15 mouse cellular contexts compared by ENCODE assay signal in genomic region chr15:7113906-7114305, GRCm38 (mm10). TPM values are rescaled to one million over a fixed set of nuclear protein-coding genes. Genes with fewer than 3 reads are reported as not detected.
A peak's percentile ranks its signal among the peaks of the same experiment; 100 is the strongest.
DNase-seq lines count a peak whose midpoint lies in the region; ATAC-seq and TF ChIP-seq lines count a peak whose summit lies in the region.
"Had no signal": no experiment of that assay in that cellular context is flagged by ENCODE, and none has a peak within 500 bp of the region (broad histone marks: within the 10 kb centered on the region; RNA-seq: fewer than 3 reads in every experiment).

No protein-coding gene starts in this region.

- 58% methylated on average over 3 of the region's 3 CpGs for WGBS in lung, postnatal 0 days
- WGBS in forebrain, embryonic 14.5 days, result 89% methylated on average over 3 of the region's 3 CpGs

- ATAC-seq in lung, postnatal 0 days, result no peak
- peak; percentile 99 for ATAC-seq in granulocyte monocyte progenitor cell, adult 5-6 weeks (replicated peaks; ENCODE audit: poor library complexity, severe bottlenecking)
- peak; percentile 95 for ATAC-seq in neutrophil, adult 5-6 weeks (ENCODE audit: extremely low read depth, insufficient number of reproducible peaks, low FRiP score, poor library complexity, severe bottlenecking)
- ATAC-seq in forebrain, embryonic 14.5 days, result no peak
- ATAC-seq: CD4-positive, CD25-positive, alpha-beta regulatory T cell, adult 4 months; forebrain, embryonic 15.5 days; hindbrain, postnatal 0 days had no signal

- TF ChIP-seq EP300 in lung, postnatal 0 days (IDR thresholded peaks at IDR 0.05), result no peak
- TF ChIP-seq EP300 in ES-Bruce4 (IDR thresholded peaks at IDR 0.05; ENCODE audit: insufficient read depth, low read depth, low read length), result no peak

- H3K4me2 ChIP-seq in lung, postnatal 0 days (replicated peaks; ENCODE audit: low read depth, low read length), result no peak overlapping the region
- H3K4me2 ChIP-seq in forebrain, embryonic 14.5 days (ENCODE audit: low read length), result no peak overlapping the region
- H3K4me2 ChIP-seq: forebrain, embryonic 15.5 days; lung, embryonic 14.5 days; midbrain, embryonic 11.5 days had no signal

- no peak for TF ChIP-seq POLR2A in ES-Bruce4 (IDR thresholded peaks at IDR 0.05; ENCODE audit: insufficient read depth, low read length)

- DNase-seq in lung, postnatal 0 days (ENCODE audit: low spot score), result peak; percentile 43
- no peak for DNase-seq in lung, postnatal 4 days
- no peak for DNase-seq in forebrain, embryonic 14.5 days (ENCODE audit: low spot score)
- DNase-seq in left cerebral cortex, adult 8-10 months (ENCODE audit: low spot score in 2 of 2), result no peak
- DNase-seq: cerebellum, adult 18-20 months; heart, adult 2 months; kidney, adult 2 months; lung, embryonic 14.5 days had no signal

- no peak overlapping the region for H3K27ac ChIP-seq in lung, postnatal 0 days (ENCODE audit: low read length)
- peak overlapping the region; percentile 92 for H3K27ac ChIP-seq in ES-Bruce4 (ENCODE audit: insufficient read depth, low read length)
- no peak overlapping the region for H3K27ac ChIP-seq in forebrain, embryonic 14.5 days (ENCODE audit: low read depth, low read length)
- H3K27ac ChIP-seq: forebrain, embryonic 15.5 days; heart, adult 2 months; hindbrain, postnatal 0 days had no signal

- no peaks in the 10 kb centered on the region for H3K36me3 ChIP-seq in lung, postnatal 0 days (ENCODE audit: insufficient read depth, low read length)
- no peaks in the 10 kb centered on the region for H3K36me3 ChIP-seq in ES-Bruce4 (ENCODE audit: control insufficient read depth, insufficient read depth, low read length, poor library complexity, severe bottlenecking)
- H3K36me3 ChIP-seq in forebrain, embryonic 14.5 days (ENCODE audit: control insufficient read depth, insufficient read depth, low read length), result no peaks in the 10 kb centered on the region
- H3K36me3 ChIP-seq: forebrain, embryonic 15.5 days had no signal

- no peaks in the 10 kb centered on the region for H3K9me3 ChIP-seq in lung, postnatal 0 days (ENCODE audit: low read length)
- no peaks in the 10 kb centered on the region; the same call in 1 of the 2 replicates for H3K9me3 ChIP-seq in ES-Bruce4 (replicated peaks; ENCODE audit: control insufficient read depth, insufficient read depth, low read length, poor library complexity, severe bottlenecking)
- H3K9me3 ChIP-seq in forebrain, embryonic 14.5 days (replicated peaks; ENCODE audit: control insufficient read depth, low read length), result no peaks in the 10 kb centered on the region
- H3K9me3 ChIP-seq: forebrain, embryonic 15.5 days had no signal

- H3K4me3 ChIP-seq in lung, postnatal 0 days (ENCODE audit: low read depth, low read length), result no peak overlapping the region
- H3K4me3 ChIP-seq in ES-Bruce4 (ENCODE audit: low read depth, low read length), result no peak overlapping the region
- no peak overlapping the region for H3K4me3 ChIP-seq in forebrain, embryonic 14.5 days (ENCODE audit: low read depth, low read length)
- H3K4me3 ChIP-seq: forebrain, embryonic 15.5 days; heart, adult 2 months had no signal

- TF ChIP-seq CTCF in lung, postnatal 0 days (IDR thresholded peaks at IDR 0.05), result no peak
- TF ChIP-seq CTCF in ES-Bruce4 (IDR thresholded peaks at IDR 0.05; ENCODE audit: low read depth, low read length), result no peak

- no peaks in the 10 kb centered on the region for H3K27me3 ChIP-seq in lung, postnatal 0 days (replicated peaks; ENCODE audit: insufficient read depth, low read length)
- H3K27me3 ChIP-seq in ES-Bruce4 (ENCODE audit: control insufficient read depth, insufficient read depth, low read length, poor library complexity, severe bottlenecking), result no peaks in the 10 kb centered on the region
- no peaks in the 10 kb centered on the region for H3K27me3 ChIP-seq in forebrain, embryonic 14.5 days (replicated peaks; ENCODE audit: control insufficient read depth, insufficient read depth, low read length)
- H3K27me3 ChIP-seq: forebrain, embryonic 15.5 days had no signal

- H3K9ac ChIP-seq in lung, postnatal 0 days (replicated peaks; ENCODE audit: low read depth), result no peak overlapping the region
- H3K9ac ChIP-seq in ES-Bruce4 (ENCODE audit: low read depth, poor library complexity, severe bottlenecking), result no peak overlapping the region
- no peak overlapping the region for H3K9ac ChIP-seq in forebrain, embryonic 14.5 days (ENCODE audit: low read length)
- H3K9ac ChIP-seq: forebrain, embryonic 15.5 days; lung, embryonic 14.5 days had no signal

- peaks cover 6% of the 10 kb centered on the region; the same call in 1 of the 2 replicates for H3K4me1 ChIP-seq in lung, postnatal 0 days (ENCODE audit: insufficient read depth, low read depth, low read length)
- peaks cover 2% of the 10 kb centered on the region for H3K4me1 ChIP-seq in ES-Bruce4 (ENCODE audit: control insufficient read depth, insufficient read depth, low read length)
- no peaks in the 10 kb centered on the region for H3K4me1 ChIP-seq in forebrain, embryonic 14.5 days (ENCODE audit: control insufficient read depth, insufficient read depth, low read length)

RNA-seq across cellular contexts. Expression of gene Lifr, which starts 23.5 kb away (rescaled TPM):
- 29.7 and 35.5 TPM in 2 replicates for polyA plus RNA-seq in lung, postnatal 0 days (2015; fragmentation: Nextera tagmentation; extraction: Ambion mirVana)
- 32.0 and 33.8 TPM in 2 replicates for polyA plus RNA-seq in ES-Bruce4 (2011; ENCODE audit: insufficient read depth, insufficient read length, low read depth, missing spikeins)
- not detected in 2 replicates for total RNA-seq in granulocyte monocyte progenitor cell, adult 5-6 weeks (2014; fragmentation: Nextera tagmentation)
- total RNA-seq in granulocyte monocyte progenitor cell, adult 5-6 weeks (2017), result 0.15 and 1.3 TPM in 2 replicates
- total RNA-seq in neutrophil, adult 5-6 weeks (2017), result 6.3 and 6.4 TPM in 2 replicates
- polyA plus RNA-seq in forebrain, embryonic 14.5 days (2014; fragmentation: Nextera tagmentation; extraction: Ambion mirVana), result 8.5 and 10.7 TPM in 2 replicates
- 10 to 100 TPM; 42.3 to 53.0 (median 44.8) TPM for total RNA-seq in left cerebral cortex, adult 8-10 months (2022)

Comparison
In these comparisons a context has a peak if more than half of its experiments do, and no peak if none do; other contexts are left out.
1. ATAC-seq: peak in granulocyte monocyte progenitor cell, adult 5-6 weeks (single experiment) and neutrophil, adult 5-6 weeks (single experiment); none in lung, postnatal 0 days (single experiment) and forebrain, embryonic 14.5 days (single experiment).